Mouse (Mus musculus) adrenal gland, postnatal 4 days (tissue): ENCODE data around the gene 4930563M21Rik. TPM values are rescaled to one million over a fixed set of nuclear protein-coding genes. Genes with fewer than 3 reads are reported as not detected.
"Not testable (repeated sequence)": the region's sequence is repeated elsewhere in the genome, so short reads cannot be mapped to it uniquely, and the experiment has no call there.

Experiments used
- DNase-seq, 2 experiments: peaks; one replicate each; pipeline ENCODE4 v3.0.0; 2021 to 2022; ENCODE audit warnings: low spot score in 2 of 2, mixed read lengths in 2 of 2
- long read RNA-seq, 2 experiments: library from polyadenylated mRNA; stranded (forward); transcript quantifications; one replicate each; pipeline ENCODE4 v2.0.0; 2021
- total RNA-seq, 2 experiments: library from RNA; stranded (reverse); gene quantifications; 2 replicates each; pipeline ENCODE4 v1.2.3; 2021

The 4930563M21Rik gene
- not detected for total RNA-seq
- long read RNA-seq, experiment 1, result 0 reads
- long read RNA-seq, experiment 2, result 0 reads

DNA sequence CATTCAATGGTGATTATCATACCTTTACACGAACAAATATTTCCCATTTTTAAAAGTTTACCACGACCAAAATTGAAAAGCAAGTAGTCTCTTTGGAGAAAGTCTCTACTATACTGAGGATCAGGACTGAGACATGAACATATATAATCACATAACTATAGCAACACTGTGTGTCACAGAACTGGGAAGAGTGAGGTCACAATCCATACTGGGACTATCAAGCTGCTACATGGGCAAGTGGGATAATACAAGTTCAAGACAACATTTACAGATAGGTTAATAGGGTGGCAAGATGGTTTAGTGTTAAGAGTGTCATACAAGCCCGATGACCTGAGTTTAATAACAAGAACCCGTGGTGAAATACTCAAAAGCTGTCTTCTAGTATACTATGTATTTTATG, at the start of gene 4930563M21Rik:
TSS of gene 4930563M21Rik (minus strand) at position 101 of the 400 bp plus-strand sequence.
- no peak for DNase-seq

DNA sequence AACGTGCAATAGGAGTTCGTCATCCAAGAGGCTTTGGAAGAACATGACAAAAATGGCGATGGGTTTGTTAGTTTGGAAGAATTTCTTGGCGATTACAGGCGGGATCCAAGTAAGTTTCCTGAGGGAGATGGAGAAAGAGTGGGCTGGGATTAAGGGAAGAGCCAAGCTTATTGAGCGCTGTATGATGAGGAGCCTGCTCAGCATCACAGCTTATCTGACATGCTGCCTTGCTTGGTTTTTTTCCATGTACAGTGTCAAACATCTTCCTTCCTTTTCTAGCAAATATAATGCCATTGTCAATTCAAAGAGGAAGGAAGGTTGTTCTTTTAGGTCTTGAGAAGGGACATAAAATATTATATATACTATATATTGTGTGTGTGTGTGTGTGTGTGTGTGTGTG, 45.8 kb upstream of the 4930563M21Rik start:
- no peak for DNase-seq

DNA sequence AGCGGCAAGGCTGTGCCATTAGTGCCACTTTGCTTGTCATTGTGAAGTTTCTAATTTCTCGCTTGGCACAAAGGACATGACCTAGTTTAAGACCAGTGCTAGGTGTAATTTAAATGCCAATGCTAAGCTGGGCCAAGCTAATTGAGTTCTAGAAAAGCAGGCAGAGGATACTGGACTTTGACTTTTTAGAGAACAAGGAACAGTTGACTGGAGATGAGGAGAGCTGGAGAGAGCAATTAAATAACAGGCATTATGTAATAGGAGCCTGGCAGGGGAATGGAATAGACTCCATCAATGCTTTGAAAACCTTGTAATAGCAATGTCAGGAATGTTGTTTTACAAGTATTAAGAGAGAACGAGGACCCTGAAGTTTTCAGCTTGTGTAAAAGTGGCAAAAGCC, 43.4 kb upstream of the 4930563M21Rik start:
- no peak for DNase-seq

DNA sequence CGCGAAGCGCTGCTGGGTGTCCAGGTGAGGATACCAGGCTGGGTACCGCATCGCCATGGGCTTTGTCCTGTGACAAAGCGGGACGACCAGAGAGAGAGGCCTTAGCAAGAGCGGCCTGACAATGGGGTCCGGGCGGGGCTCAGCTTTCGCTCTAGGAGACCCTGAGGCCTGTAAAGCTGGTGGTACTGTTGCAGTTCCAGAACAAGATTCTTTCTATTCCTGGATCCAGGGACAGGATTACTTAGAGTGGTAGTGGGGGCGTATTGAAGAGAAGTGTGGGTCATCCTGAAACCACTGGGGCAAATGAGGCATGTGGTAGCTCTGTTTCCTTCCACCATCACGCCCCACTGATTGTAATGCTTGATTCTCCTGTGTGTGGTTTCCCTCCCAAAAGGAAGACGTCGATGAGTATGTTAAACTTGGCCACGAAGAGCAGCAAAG, 31.9 kb upstream of the 4930563M21Rik start:
- DNase-seq, result no peak

DNA sequence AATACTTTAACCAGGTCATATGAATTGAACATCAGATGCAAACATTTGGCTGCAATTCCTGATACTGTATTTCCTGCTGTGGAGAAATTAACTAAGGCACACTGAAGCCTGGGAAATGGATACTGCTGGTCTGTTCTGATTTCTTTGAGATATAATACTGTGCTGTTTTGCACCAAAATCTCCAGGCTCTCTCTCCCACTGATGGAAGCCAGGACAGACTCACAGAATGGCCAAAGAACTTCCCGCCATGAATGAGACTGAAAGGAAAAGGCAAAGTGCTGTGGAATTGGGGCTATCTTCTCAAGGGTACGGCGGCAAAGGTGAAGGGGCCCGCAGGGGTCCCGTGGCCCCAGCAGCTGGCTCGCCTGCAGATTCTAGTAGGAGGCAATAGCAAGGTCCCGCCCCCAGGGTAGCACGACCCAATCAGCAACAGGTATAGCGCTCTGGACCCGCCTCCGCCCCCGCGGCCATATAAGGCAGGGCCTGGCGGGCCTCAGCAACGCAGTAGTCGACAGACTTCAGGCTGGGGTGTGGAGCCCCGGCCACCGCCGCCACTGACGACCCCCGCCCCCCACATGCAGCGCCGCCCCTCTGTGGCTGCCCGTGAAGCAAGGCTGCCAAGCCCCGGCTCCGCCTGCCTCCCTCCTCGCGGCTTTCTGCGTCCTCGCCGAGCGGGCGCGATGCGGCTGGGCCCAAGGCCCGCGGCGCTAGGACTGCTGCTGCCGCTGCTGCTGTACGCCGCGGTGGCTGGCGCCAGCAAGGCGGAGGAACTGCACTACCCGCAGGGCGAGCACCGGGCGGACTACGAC, 31.2 kb upstream of the 4930563M21Rik start, which contains the start of gene Rcn2:
TSS of gene Rcn2 (plus strand) at position 474 of the 809 bp plus-strand sequence.
- DNase-seq, result peak; percentile 91 to 92

DNA sequence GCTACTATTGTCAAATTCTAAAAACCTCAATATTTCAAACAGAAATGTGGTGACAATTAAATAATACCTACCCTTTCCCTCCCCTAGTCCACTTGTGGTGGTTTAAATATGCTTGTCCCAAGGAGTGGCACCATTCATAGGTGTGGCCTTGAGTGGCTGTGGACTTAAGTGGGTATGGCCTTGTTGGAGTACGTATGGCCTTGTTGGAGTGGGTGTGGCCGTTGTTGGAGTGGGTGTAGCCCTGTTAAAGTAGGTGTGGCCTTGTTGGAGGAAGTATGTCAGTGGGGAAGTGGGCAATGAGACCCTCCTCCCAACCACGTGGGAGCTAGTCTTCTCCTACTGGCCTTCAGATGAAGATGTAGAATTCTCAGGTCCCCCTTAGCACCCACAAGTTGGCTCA, 21.9 kb upstream of the 4930563M21Rik start:
- DNase-seq, result no peak

DNA sequence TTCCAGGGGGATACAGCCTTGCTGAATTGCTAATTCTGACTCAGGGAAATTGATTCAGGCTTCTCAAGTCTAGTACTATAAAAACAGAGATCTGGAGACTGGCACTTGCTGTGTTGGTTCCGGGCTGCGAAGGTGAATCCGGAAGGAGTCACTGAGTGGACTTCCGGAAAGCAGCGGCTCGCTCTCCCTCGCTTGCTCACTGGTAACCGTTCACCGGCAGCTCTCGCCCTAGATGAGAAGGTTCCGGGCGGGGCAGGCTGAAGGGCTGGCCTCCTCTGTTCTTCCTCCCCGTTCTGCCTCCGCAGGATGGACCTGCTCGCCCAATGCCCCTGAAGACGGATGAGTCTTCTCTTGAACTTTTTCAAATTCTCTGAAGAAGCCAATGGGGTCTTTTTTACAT, 16.9 kb upstream of the 4930563M21Rik start:
- no peak for DNase-seq

DNA sequence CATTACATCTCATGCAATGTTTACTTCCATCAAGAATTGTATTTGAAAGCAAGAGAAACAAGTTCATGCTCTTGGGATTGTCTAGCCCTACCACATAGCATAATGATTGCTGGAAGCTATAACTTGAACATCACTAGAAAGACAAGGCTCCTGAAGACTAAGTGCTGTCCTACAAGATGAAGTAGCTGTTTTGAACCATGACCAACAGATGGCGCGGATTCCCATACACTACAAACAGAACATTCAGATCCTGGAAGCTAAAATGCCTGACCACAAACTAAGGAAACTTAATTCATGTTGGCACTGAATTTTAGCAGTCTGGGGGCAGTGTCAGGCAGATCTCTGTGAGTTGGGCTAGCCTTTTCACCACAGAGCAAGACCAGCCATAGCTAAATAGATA, 14.4 kb upstream of the 4930563M21Rik start:
- DNase-seq, result no peak

DNA sequence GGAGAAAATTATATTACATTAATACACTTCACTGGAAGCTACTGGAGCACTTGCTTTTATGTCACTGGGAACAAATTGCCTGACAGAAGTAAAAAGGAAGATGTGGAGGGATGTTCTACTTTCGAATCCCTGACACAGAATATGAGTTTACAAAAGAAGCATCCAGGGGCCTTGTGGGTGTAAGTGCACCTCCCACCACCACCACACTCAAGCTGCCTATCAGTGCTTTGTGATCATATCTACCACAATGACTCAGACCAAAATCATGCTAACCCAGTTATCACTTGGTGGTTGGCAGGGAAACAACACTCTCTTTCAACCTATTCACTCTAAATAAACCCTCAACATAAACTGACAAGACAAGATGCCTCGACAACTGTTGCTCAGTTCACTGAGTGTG, 5.7 kb downstream of the 4930563M21Rik start:
- DNase-seq, result not testable (repeated sequence)

DNA sequence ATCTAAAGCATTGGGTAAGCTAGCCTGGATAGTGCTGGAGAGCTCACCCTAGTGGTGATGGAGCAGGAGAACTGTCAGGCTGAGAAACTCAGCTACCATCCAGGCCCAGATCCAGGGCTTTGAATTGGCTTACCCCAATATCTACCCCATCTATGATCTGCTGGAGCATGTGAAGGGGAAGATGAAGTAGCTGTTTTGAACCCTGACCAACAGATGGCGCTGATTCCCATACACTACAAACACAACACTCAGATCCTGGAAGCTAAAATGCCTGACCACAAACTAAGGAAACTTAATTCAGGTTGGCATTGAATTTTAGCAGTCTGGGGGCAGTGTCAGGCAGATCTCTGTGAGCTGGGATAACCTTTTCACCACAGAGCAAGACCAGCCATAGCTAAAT, 63.5 kb downstream of the 4930563M21Rik start:
- DNase-seq, result no peak

DNA sequence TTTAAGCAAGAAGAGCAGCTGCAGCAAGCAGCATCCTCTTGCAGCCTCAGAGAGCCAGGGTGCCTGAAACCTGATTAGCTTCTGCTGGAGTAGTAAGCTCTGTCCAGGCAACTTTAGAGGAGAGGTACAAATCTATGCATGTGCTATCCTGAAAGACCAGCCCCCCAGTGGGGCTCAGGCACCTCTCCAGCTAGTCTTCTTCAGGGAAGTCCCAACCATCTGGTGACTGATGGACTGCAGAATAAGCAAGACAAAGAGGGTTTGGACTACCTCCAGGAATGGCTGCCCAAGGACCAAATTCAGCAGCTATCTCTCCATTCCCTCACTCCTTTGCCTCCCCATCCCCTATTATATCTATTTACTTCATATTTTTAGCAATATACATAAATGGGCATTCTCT, 69.0 kb downstream of the 4930563M21Rik start:
- DNase-seq, result no peak

DNA sequence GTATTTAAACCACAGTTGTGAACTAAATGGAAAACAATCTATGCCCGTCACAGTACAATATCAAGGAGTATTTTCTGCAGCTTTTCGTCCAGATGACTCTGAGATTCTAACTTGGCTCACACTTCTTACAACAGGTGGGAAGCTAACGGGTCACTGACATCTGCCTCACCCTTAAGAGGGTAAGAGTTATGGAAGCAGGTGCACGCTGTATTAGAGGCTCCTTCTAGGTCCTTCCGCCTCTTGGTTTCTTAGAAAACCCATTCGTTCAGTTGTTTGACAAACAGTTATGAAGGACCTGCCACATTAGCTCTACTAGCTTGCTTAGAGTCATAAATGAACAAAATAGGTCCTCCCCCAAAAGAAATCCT, 71.7 kb downstream of the 4930563M21Rik start:
- no peak for DNase-seq

DNA sequence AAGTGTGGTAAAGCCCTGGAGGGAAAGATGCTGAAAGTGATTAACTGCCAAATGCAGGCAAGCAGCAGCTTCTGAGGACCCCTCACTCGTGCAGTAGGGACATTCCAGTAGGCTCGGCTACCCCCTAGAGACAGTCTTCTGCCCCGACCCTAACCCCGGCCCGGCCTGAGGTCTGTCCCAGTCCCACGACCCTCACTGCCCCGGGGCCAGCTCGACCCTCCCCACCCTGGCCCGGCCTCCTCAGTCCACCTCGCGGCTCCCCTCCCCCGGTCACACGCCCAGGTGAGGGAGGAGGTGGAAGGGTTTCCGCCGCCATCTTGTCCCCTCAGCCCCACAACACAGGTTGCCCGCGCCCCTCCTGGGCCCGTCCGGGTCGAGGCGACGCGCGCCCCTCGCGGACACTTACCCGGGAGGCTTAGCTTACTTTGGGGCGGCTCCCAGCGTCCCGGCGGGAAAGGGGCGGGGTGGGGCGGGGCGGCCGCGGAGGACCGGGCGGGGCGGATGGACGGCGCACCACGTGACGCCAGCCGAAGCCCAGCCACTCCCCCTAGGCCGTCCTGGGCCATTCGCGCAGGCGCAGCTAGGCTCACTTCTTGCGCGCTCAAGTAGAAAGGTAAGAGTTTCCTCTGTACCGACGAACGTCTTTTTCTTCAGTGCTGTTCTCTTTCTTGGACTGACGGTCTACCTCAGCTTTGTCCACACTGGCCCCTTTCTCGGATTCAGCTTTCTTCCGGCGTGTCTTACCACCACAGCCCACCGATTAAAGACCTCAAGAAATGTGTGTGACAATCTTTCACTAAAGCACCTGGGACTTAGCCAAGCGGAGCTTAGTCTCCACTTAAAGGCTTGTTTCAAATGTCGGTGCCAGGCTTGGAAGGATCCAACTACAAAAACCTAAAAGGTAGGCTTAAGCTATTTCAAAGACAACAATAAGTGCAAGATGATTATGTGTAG, 72.4 kb downstream of the 4930563M21Rik start, which contains the start of gene Scaper:
TSS of gene Scaper (minus strand) at position 456 of the 954 bp plus-strand sequence.
- DNase-seq, result peak; percentile 65 to 75

DNA sequence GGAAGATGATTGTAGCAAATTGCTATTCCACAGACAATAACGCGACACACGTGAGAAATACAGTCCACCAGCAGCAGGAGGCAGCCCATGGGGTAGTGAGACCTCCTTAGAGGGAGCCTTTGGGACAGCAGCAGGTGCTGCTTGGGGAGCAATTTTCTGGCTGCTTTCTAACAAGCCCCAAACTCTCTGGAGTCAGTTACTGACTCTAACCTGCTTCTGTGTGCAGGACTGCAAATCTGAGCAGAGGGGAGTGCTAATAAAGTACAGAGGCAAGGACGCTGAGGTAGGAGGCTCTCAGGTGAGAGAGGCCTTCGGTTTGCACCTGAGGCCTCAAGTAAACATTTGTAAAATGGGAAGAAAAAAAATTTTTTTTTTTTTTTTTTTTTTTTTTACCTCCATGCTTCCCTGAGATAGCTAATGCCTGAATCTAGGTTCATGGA, 73.1 kb downstream of the 4930563M21Rik start:
- DNase-seq, result no peak

DNA sequence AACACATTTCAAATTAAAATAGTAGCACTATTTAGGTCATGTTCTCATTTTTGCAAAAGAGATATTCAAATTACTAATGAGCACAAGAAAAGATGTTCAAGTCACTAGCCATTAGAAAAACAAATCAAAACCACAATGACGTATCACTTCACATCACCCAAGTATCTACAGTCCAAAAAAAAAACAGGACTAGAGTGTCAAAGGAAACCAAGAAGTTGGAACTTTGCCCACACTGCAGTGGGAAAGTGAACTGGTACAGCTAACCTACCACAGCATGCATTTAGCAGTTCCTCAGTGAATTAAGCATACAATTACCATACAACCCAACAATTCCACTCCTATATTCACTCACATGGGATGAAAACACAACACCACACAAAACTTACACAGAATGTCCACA, 77.9 kb downstream of the 4930563M21Rik start:
- no peak for DNase-seq

DNA sequence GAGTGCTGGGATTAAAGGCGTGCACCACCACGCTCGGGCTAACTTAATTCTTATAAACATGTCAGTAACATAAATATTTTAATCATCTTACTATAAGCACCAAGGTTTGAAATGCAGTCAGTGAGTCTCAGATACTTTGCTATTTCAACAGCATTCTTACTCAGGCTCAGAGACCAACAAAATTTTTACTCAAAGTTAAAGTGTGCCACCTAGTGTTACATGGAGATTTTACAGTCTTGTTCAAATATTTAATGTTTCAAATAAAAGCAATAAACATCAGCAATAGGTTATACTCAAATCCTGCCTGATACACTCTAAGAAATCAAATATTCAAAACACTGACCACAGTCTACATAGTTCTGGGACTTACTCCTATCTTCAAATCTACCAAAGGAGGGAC, 91.8 kb downstream of the 4930563M21Rik start:
- DNase-seq, result no peak

DNA sequence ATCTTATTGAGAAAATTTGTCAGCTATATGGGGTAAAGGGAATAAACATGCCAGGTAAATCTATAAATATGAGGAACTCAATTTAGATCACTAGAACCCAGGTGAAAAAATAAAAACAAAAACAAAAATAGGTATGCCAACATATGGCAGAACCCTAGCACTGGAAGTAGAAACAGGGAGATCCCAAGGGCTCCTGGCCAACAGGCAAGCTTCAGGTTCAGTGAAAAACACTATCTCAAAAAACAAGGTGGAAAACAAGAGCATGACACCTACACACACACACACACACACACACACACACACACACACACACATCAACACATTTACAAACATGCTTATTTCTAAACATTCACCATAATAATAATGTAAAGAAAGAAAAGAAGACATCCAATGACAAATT, 93.6 kb downstream of the 4930563M21Rik start:
- no peak for DNase-seq
